Mouse (Mus musculus) embryonic fibroblast, embryonic 13.5 days (primary cell): ENCODE data around the gene Lef1.

Experiments used
- CTCF ChIP-seq: IDR thresholded peaks from 2 replicates; pipeline ENCODE4 v1.5.1; 2011; ENCODE audit warnings: mild to moderate bottlenecking, control low read depth, low read length, moderate library complexity, borderline replicate concordance; ENCODE audit not compliant: insufficient read depth
- POLR2A ChIP-seq: IDR thresholded peaks from 2 replicates; pipeline ENCODE4 v1.6.1; 2011; ENCODE audit warnings: low read depth, mild to moderate bottlenecking, control low read depth, low read length, moderate library complexity

DNA sequence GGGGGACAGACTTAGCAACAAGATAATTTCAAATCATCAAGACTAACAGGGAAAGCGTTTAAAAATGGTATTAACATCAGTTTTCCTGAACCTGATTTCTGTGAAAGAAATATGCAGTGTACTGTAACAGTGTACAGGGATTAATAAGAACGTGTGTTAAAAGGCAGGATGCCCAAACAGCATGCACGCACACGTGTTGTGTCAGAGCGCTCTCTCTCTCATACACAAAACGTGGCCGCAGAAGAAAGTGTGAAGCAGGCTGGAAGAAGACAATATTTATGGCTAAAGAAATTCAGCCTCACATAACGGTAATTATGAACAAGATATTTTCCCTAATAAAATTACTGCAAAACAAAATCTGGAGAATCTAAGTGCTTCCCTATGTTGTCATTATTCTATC lies 4.9 kb upstream of the Lef1 start:
- TF ChIP-seq POLR2A (no peak), CTCF (no peak)
